Mouse (Mus musculus): ENCODE results near the gene Cdca4.

- TF ChIP-seq POLR2A (IDR thresholded peaks at IDR 0.05; ENCODE audit: control insufficient read depth, extremely low read depth, insufficient read depth, low read length, poor library complexity) (peak; percentile 88), CTCF (IDR thresholded peaks at IDR 0.05; ENCODE audit: borderline replicate concordance, control insufficient read depth, extremely low read depth, insufficient read depth, low read length, poor library complexity) (peak; percentile 36; the same call in 1 of the 2 replicates)
These were observed at the start of gene Cdca4 for GRCm38 (mm10) chr12:112829244-112829864.

Measured in thymus, adult 2 months (tissue).